24 mouse cellular contexts compared by ENCODE assay signal in genomic region chr19:22672892-22673291, GRCm38 (mm10).
DNase-seq lines count a peak whose midpoint lies in the region; ATAC-seq and TF ChIP-seq lines count a peak whose summit lies in the region.
"Had no signal": no experiment of that assay in that cellular context is flagged by ENCODE, and none has a peak within 500 bp of the region (broad histone marks: within the 10 kb centered on the region; RNA-seq: fewer than 3 reads in every experiment).

No protein-coding gene starts in this region.

- H3K4me2 ChIP-seq in midbrain, embryonic 11.5 days, result no peak overlapping the region
- no peak overlapping the region for H3K4me2 ChIP-seq in midbrain, embryonic 14.5 days (ENCODE audit: low read length)
- no peak overlapping the region for H3K4me2 ChIP-seq in heart, embryonic 11.5 days

- no peak overlapping the region for H3K9ac ChIP-seq in midbrain, embryonic 11.5 days (ENCODE audit: low read length)
- no peak overlapping the region for H3K9ac ChIP-seq in midbrain, embryonic 14.5 days (replicated peaks; ENCODE audit: low read length)
- no peak overlapping the region for H3K9ac ChIP-seq in heart, embryonic 11.5 days (ENCODE audit: low read depth, low read length)

- whole genome bisulfite sequencing in midbrain, embryonic 11.5 days, result 89% methylated on average over 3 of the region's 3 CpGs
- WGBS in midbrain, embryonic 14.5 days, result 92% methylated on average over 3 of the region's 3 CpGs
- WGBS in heart, embryonic 11.5 days (ENCODE audit: insufficient replicate concordance), result 75% methylated on average over 3 of the region's 3 CpGs
- WGBS in lung, adult 2 months, result 84% methylated on average over 3 of the region's 3 CpGs

- no peak overlapping the region for H3K4me3 ChIP-seq in midbrain, embryonic 11.5 days (ENCODE audit: low read depth, low read length)
- H3K4me3 ChIP-seq in midbrain, embryonic 14.5 days (replicated peaks; ENCODE audit: low read depth, low read length), result no peak overlapping the region
- no peak overlapping the region for H3K4me3 ChIP-seq in heart, embryonic 11.5 days (ENCODE audit: low read depth, low read length)
- H3K4me3 ChIP-seq in lung, adult 2 months (replicated peaks; ENCODE audit: extremely low read depth, low read depth, low read length), result no peak overlapping the region

- ATAC-seq in midbrain, embryonic 11.5 days (ENCODE audit: low FRiP score), result no peak
- ATAC-seq in midbrain, embryonic 14.5 days (ENCODE audit: low FRiP score, low TSS enrichment), result no peak
- peak; percentile 88 for ATAC-seq in Patski
- ATAC-seq in heart, embryonic 11.5 days (replicated peaks; ENCODE audit: insufficient number of reproducible peaks, low FRiP score, low TSS enrichment), result no peak
- ATAC-seq: activated CD4-positive, CD25-positive, alpha-beta regulatory T cell, adult 4 months; CD4-positive, CD25-positive, alpha-beta regulatory T cell, adult 4 months had no signal

- H3K9me3 ChIP-seq in midbrain, embryonic 11.5 days (ENCODE audit: control insufficient read depth, low read length), result no peaks in the 10 kb centered on the region
- H3K9me3 ChIP-seq in midbrain, embryonic 14.5 days (ENCODE audit: control insufficient read depth, low read length), result no peaks in the 10 kb centered on the region
- H3K9me3 ChIP-seq in heart, embryonic 11.5 days (replicated peaks; ENCODE audit: control insufficient read depth, low read length), result no peaks in the 10 kb centered on the region
- H3K9me3 ChIP-seq: G1E had no signal

- in situ Hi-C loops in Patski (cut with MboI; ENCODE audit: low pct_unique_long_range_greater_than_20kb), result no loop called here

- no peak overlapping the region for H3K27ac ChIP-seq in midbrain, embryonic 11.5 days (ENCODE audit: low read depth, low read length)
- H3K27ac ChIP-seq in midbrain, embryonic 14.5 days (replicated peaks; ENCODE audit: low read depth, low read length), result no peak overlapping the region
- no peak overlapping the region for H3K27ac ChIP-seq in heart, embryonic 11.5 days (ENCODE audit: low read depth, low read length)

- POLR2A ChIA-PET in Patski (lab: Charles Lee), result no interaction called here

- H3K27me3 ChIP-seq in midbrain, embryonic 11.5 days (ENCODE audit: control insufficient read depth, insufficient read depth, low read length), result no peaks in the 10 kb centered on the region
- H3K27me3 ChIP-seq in midbrain, embryonic 14.5 days (ENCODE audit: control insufficient read depth, insufficient read depth, low read length), result no peaks in the 10 kb centered on the region
- no peaks in the 10 kb centered on the region for H3K27me3 ChIP-seq in Patski
- no peaks in the 10 kb centered on the region for H3K27me3 ChIP-seq in heart, embryonic 11.5 days (ENCODE audit: control insufficient read depth, insufficient read depth, low read length)
- H3K27me3 ChIP-seq: CH12.LX had no signal

- TF ChIP-seq POLR2A in lung, adult 2 months (IDR thresholded peaks at IDR 0.05; ENCODE audit: borderline replicate concordance, extremely low read depth, low read depth, low read length), result no peak

- no peaks in the 10 kb centered on the region for H3K36me3 ChIP-seq in midbrain, embryonic 11.5 days (ENCODE audit: control insufficient read depth, insufficient read depth, low read length)
- H3K36me3 ChIP-seq in midbrain, embryonic 14.5 days (ENCODE audit: control insufficient read depth, insufficient read depth, low read length), result no peaks in the 10 kb centered on the region
- no peaks in the 10 kb centered on the region for H3K36me3 ChIP-seq in heart, embryonic 11.5 days (ENCODE audit: control insufficient read depth, insufficient read depth, low read length)
- H3K36me3 ChIP-seq: G1E had no signal

- TF ChIP-seq CTCF in Patski (IDR thresholded peaks at IDR 0.05), result no peak
- no peak for TF ChIP-seq CTCF in lung, adult 2 months (IDR thresholded peaks at IDR 0.05; ENCODE audit: insufficient read depth, low read length)

- no peaks in the 10 kb centered on the region for H3K4me1 ChIP-seq in midbrain, embryonic 11.5 days (ENCODE audit: control insufficient read depth, insufficient read depth, low read length)
- no peaks in the 10 kb centered on the region for H3K4me1 ChIP-seq in midbrain, embryonic 14.5 days (ENCODE audit: control insufficient read depth, insufficient read depth, low read length)
- H3K4me1 ChIP-seq in heart, embryonic 11.5 days (ENCODE audit: control insufficient read depth, insufficient read depth, low read length), result no peaks in the 10 kb centered on the region
- no peaks in the 10 kb centered on the region for H3K4me1 ChIP-seq in lung, adult 2 months (ENCODE audit: control insufficient read depth, insufficient read depth, low read length)

- CTCF ChIA-PET in Patski (lab: Charles Lee), result interaction anchor here (0.9 kb wide), 1 partner anchor 15 kb away, joined by 3 read pairs; no protein-coding TSS in a partner anchor

- DNase-seq in midbrain, embryonic 11.5 days (ENCODE audit: low spot score, missing footprints), result peak; percentile 10
- DNase-seq in midbrain, embryonic 14.5 days, result no peak
- DNase-seq in 3T3-L1 (ENCODE audit: low read depth, low spot score), result peak; percentile 10
- DNase-seq in Muller cell, postnatal 12 days (ENCODE audit: inconsistent ontology term), result peak; percentile 53
- no peak for DNase-seq in Patski (ENCODE audit: low read depth, low spot score)
- no peak for DNase-seq in cerebellum, adult 11 months
- DNase-seq in lung, adult 2 months, result no peak
- DNase-seq: adrenal gland, adult 2 months; adrenal gland, adult 8-10 months; adrenal gland, postnatal 10 days; adrenal gland, postnatal 14 days; adrenal gland, postnatal 25 days; adrenal gland, postnatal 36 days; B cell, adult 2 months; cerebellum, adult 11-12 months; cerebellum, adult 18-20 months; cerebellum, adult 2 months; cerebellum, adult 8-10 months; cerebellum, adult 9-10 months had no signal

Comparison
In these comparisons a context has a peak if more than half of its experiments do, and no peak if none do; other contexts are left out.
1. DNase-seq: peak in midbrain, embryonic 11.5 days (single experiment), 3T3-L1 (single experiment) and Muller cell, postnatal 12 days (single experiment); none in midbrain, embryonic 14.5 days (single experiment), Patski (single experiment), cerebellum, adult 11 months (single experiment) and lung, adult 2 months (single experiment).